Mouse (Mus musculus): ENCODE data around the gene Tmem132d. TPM values are rescaled to one million over a fixed set of nuclear protein-coding genes. Genes with fewer than 3 reads are reported as not detected.
A peak's percentile ranks its signal among the peaks of the same experiment; 100 is the strongest.

Tmem132d gene
- polyA plus RNA-seq, 1 experiment, result not detected

- no peaks in the 10 kb centered on the region for H3K4me1 ChIP-seq
- no peaks in the 10 kb centered on the region for H3K36me3 ChIP-seq (replicated peaks; ENCODE audit: low read length)
- no peaks in the 10 kb centered on the region for H3K27me3 ChIP-seq (replicated peaks)
- no peak overlapping the region for H3K4me3 ChIP-seq (replicated peaks)
- TF ChIP-seq GATA1 (IDR thresholded peaks at IDR 0.05; ENCODE audit: borderline replicate concordance, low read length) (no peak), FLI1 (IDR thresholded peaks at IDR 0.05; ENCODE audit: low read length) (no peak)
- H3K9me3 ChIP-seq, result peaks cover 65% of the 10 kb centered on the region
Measured at GRCm38 (mm10) chr5:127926686-127927085, 506.2 kb downstream of the Tmem132d start.

GRCm38 (mm10) chr5:127924106-127924505, 508.8 kb downstream of the Tmem132d start:
- H3K4me1 ChIP-seq, result no peaks in the 10 kb centered on the region
- H3K9me3 ChIP-seq, result peaks cover 66% of the 10 kb centered on the region
- H3K36me3 ChIP-seq (replicated peaks; ENCODE audit: low read length), result no peaks in the 10 kb centered on the region
- no peak overlapping the region for H3K4me3 ChIP-seq (replicated peaks)
- H3K27me3 ChIP-seq (replicated peaks), result no peaks in the 10 kb centered on the region
- TF ChIP-seq FLI1 (IDR thresholded peaks at IDR 0.05; ENCODE audit: low read length) (no peak), GATA1 (IDR thresholded peaks at IDR 0.05; ENCODE audit: borderline replicate concordance, low read length) (no peak)

GRCm38 (mm10) chr5:127919171-127919570, 513.7 kb downstream of the Tmem132d start:
- Histone ChIP-seq H3K27me3 (replicated peaks) (no peaks in the 10 kb centered on the region), H3K4me1 (no peaks in the 10 kb centered on the region), H3K36me3 (replicated peaks; ENCODE audit: low read length) (no peaks in the 10 kb centered on the region), H3K9me3 (peaks cover 92% of the 10 kb centered on the region), H3K4me3 (replicated peaks) (no peak overlapping the region)
- TF ChIP-seq FLI1 (IDR thresholded peaks at IDR 0.05; ENCODE audit: low read length) (no peak), GATA1 (IDR thresholded peaks at IDR 0.05; ENCODE audit: borderline replicate concordance, low read length) (no peak)

DNA sequence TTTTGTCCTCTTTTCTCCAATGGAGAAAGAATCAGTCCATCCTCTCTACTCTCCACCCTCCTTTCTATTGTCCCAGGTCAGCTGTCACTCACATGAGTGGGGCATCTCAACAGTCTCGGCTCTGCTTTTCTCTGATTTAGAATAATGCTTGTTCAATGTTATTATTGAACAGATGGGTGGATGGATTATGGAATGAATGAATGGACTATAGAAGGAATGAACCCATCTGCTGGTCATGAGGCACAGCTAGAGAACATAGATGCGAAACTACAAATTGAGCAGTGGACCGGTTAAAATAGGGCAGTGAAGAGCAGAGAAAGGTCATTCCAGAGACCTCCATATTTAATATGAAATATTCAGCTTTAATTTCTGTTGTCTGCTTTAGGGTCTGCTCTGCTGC, 514.5 kb downstream of the Tmem132d start:
- Histone ChIP-seq H3K36me3 (replicated peaks; ENCODE audit: low read length) (no peaks in the 10 kb centered on the region), H3K4me1 (no peaks in the 10 kb centered on the region), H3K4me3 (replicated peaks) (no peak overlapping the region), H3K27me3 (replicated peaks) (no peaks in the 10 kb centered on the region), H3K9me3 (peaks cover 92% of the 10 kb centered on the region)
- TF ChIP-seq GATA1 (IDR thresholded peaks at IDR 0.05; ENCODE audit: borderline replicate concordance, low read length), result no peak
- TF ChIP-seq FLI1 (IDR thresholded peaks at IDR 0.05; ENCODE audit: low read length), result no peak

DNA sequence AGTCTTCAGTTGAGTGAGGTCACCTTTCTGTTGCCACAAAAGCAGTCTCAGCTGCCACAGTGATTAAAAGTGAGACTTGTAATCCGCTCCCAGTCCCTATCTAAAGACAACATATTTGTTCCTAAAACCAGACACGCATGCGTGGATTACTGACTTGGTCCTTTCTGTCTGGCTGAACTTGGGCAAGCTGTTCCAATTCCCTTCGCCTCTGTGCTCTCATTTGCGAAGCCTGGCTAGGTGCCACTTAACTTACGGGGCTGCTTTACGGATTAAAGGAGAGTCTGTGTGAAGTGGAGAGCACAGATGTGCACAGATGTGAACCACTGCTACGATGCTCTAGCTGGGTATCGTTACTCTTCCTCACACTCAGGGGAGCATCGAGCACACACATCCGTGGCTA, 518.7 kb downstream of the Tmem132d start:
- TF ChIP-seq GATA1 (IDR thresholded peaks at IDR 0.05; ENCODE audit: borderline replicate concordance, low read length) (no peak), FLI1 (IDR thresholded peaks at IDR 0.05; ENCODE audit: low read length) (no peak)
- Histone ChIP-seq H3K4me3 (replicated peaks) (peak overlapping the region; percentile 65), H3K9me3 (peaks cover 90% of the 10 kb centered on the region), H3K27me3 (replicated peaks) (no peaks in the 10 kb centered on the region), H3K4me1 (no peaks in the 10 kb centered on the region), H3K36me3 (replicated peaks; ENCODE audit: low read length) (no peaks in the 10 kb centered on the region)

GRCm38 (mm10) chr5:127911603-127912002, 521.3 kb downstream of the Tmem132d start:
- TF ChIP-seq GATA1 (IDR thresholded peaks at IDR 0.05; ENCODE audit: borderline replicate concordance, low read length), result no peak
- no peak for TF ChIP-seq FLI1 (IDR thresholded peaks at IDR 0.05; ENCODE audit: low read length)
- Histone ChIP-seq H3K9me3 (peaks cover 84% of the 10 kb centered on the region), H3K4me3 (replicated peaks) (no peak overlapping the region)

DNA sequence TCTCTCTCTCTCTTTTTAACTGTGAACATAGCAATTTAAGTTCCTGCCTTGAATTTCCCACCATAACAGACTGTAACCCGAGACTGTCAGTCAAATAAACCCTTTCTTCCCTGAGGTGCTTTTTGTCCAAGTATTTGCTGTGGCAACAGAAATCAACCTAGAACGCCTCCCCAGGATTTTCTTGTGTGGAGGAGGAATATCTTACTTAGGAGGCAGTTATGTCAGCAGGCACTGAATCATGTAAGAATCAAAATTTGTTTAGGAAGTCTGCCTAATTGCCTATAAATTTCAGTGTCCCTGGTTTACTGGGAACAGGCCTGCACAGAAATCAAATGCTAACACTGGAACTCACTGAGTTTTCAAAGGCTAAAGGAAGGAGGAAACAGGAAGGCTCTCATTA, 522.5 kb downstream of the Tmem132d start:
- Histone ChIP-seq H3K27me3 (replicated peaks) (no peaks in the 10 kb centered on the region), H3K36me3 (replicated peaks; ENCODE audit: low read length) (no peaks in the 10 kb centered on the region), H3K4me3 (replicated peaks) (no peak overlapping the region), H3K9me3 (peaks cover 83% of the 10 kb centered on the region), H3K4me1 (no peaks in the 10 kb centered on the region)
- no peak for TF ChIP-seq GATA1 (IDR thresholded peaks at IDR 0.05; ENCODE audit: borderline replicate concordance, low read length)
- TF ChIP-seq FLI1 (IDR thresholded peaks at IDR 0.05; ENCODE audit: low read length), result no peak

More at GRCm38 (mm10) chr5:127911603-127912002, 521.3 kb downstream of the Tmem132d start:
- Histone ChIP-seq H3K27me3 (replicated peaks) (no peaks in the 10 kb centered on the region), H3K36me3 (replicated peaks; ENCODE audit: low read length) (no peaks in the 10 kb centered on the region), H3K4me1 (no peaks in the 10 kb centered on the region)

- H3K9me3 ChIP-seq, result peaks cover 54% of the 10 kb centered on the region
- no peaks in the 10 kb centered on the region for H3K27me3 ChIP-seq (replicated peaks)
- H3K4me1 ChIP-seq, result no peaks in the 10 kb centered on the region
- TF ChIP-seq FLI1 (IDR thresholded peaks at IDR 0.05; ENCODE audit: low read length), result no peak
- TF ChIP-seq GATA1 (IDR thresholded peaks at IDR 0.05; ENCODE audit: borderline replicate concordance, low read length), result no peak
- no peak overlapping the region for H3K4me3 ChIP-seq (replicated peaks)
- H3K36me3 ChIP-seq (replicated peaks; ENCODE audit: low read length), result no peaks in the 10 kb centered on the region
Measured at GRCm38 (mm10) chr5:127895176-127895575, 537.7 kb downstream of the Tmem132d start.

DNA sequence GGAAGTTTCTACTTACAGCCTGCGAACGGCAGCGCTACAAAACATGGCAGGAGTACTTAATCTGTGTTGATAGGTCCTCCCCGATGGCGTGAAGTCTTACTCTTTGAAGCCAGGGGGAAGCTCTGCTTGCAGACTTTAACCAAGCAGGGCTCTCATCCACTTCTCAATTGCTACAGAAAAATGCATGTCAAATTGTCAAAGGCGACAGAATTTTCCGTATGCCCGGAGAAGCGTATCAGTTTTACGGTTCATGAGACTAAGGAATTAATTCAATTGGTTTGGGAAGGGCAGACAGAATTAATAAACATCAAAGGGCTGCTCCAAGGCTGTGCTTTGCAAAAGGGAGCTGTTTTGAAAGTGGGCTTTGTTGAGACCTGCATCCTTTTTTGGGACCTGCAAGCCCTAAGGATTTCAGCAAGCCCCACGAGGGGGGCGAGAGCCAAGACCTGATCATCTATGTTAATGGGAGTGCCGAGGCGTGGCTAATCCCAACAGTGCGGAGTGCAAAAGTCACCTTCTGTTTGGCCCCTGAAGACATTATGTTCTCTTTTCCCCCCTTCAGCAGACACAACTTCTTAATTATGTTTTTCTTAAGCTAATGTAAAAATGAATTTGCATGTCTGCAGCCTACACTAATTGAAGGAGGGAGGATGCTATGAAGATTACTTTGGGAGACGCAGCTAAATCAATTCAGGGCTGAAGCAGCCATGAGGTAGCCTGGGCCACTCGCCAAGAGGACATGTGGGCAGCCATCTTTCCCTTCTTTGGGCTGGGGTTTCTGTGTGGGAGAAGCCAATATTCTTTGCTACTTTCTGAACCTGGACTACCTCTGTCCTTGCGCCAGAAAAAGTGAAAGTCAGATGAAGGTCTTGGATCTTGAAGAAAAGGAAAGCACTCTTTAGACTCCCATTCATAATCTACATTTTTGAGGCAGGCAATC, 547.0 kb downstream of the Tmem132d start:
- TF ChIP-seq FLI1 (IDR thresholded peaks at IDR 0.05; ENCODE audit: low read length), result no peak
- no peak for TF ChIP-seq GATA1 (IDR thresholded peaks at IDR 0.05; ENCODE audit: borderline replicate concordance, low read length)
- H3K4me1 ChIP-seq, result no peaks in the 10 kb centered on the region
- H3K4me3 ChIP-seq (replicated peaks), result no peak overlapping the region
- H3K36me3 ChIP-seq (replicated peaks; ENCODE audit: low read length), result no peaks in the 10 kb centered on the region
- no peaks in the 10 kb centered on the region for H3K27me3 ChIP-seq (replicated peaks)
- peaks cover 70% of the 10 kb centered on the region for H3K9me3 ChIP-seq

DNA sequence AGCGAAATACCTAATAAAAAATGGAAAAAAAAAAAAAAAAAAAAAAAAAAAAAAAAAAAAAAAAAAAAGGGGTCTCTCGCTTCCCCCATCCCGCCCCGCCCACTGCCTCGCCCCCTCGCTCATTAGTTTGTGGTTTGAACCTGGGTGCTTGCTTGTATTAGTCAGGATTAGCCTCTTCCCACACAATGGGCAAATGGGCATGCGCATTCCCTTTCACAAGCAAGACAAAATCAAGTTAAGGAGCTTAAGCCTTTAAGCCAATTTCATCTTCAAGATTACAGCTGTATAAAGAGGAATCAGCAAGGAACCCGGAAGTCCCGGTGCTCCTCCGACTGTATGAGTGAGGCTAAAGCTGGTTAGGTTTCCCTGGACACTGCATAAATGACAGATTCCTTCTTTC, 549.9 kb downstream of the Tmem132d start:
- Histone ChIP-seq H3K36me3 (replicated peaks; ENCODE audit: low read length) (no peaks in the 10 kb centered on the region), H3K4me1 (no peaks in the 10 kb centered on the region), H3K4me3 (replicated peaks) (no peak overlapping the region), H3K27me3 (replicated peaks) (no peaks in the 10 kb centered on the region), H3K9me3 (peaks cover 44% of the 10 kb centered on the region)
- TF ChIP-seq FLI1 (IDR thresholded peaks at IDR 0.05; ENCODE audit: low read length) (no peak), GATA1 (IDR thresholded peaks at IDR 0.05; ENCODE audit: borderline replicate concordance, low read length) (no peak)

All from megakaryocyte, embryonic 14.5 days (primary cell).